Mouse (Mus musculus) embryonic facial prominence, embryonic 10.5 days (tissue): ENCODE measurements around the gene Vmn2r114. TPM values are rescaled to one million over a fixed set of nuclear protein-coding genes. Genes with fewer than 3 reads are reported as not detected.
"Not testable (repeated sequence)": the region's sequence is repeated elsewhere in the genome, so short reads cannot be mapped to it uniquely, and the experiment has no call there.

Experiments
- DNase-seq: peaks from one replicate; pipeline ENCODE4 v3.0.0-alpha.2; 2017; ENCODE audit warnings: low spot score
- H3K27ac ChIP-seq: fragments of 300-500 bp; sonication (generic); replicated peaks from 2 replicates; pipeline ENCODE4 v1.5.1; 2016; ENCODE audit warnings: mild to moderate bottlenecking
- H3K27me3 ChIP-seq: fragments of 300-500 bp; sonication (generic); replicated peaks from 2 replicates; pipeline ENCODE4 v1.6.1; 2016; ENCODE audit warnings: low read depth, mild to moderate bottlenecking; ENCODE audit not compliant: poor library complexity, severe bottlenecking
- H3K36me3 ChIP-seq: fragments of 300-500 bp; sonication (generic); replicated peaks from 2 replicates; pipeline ENCODE4 v1.6.1; 2016; ENCODE audit warnings: mild to moderate bottlenecking, moderate library complexity
- H3K4me1 ChIP-seq: fragments of 300-500 bp; sonication (generic); 2 replicates; pipeline ENCODE4 v1.6.1; 2016
- H3K4me3 ChIP-seq: fragments of 300-500 bp; sonication (generic); 2 replicates; pipeline ENCODE4 v1.5.1; 2016; ENCODE audit warnings: mild to moderate bottlenecking, moderate library complexity
- H3K9me3 ChIP-seq: fragments of 300-500 bp; sonication (generic); 2 replicates; pipeline ENCODE4 v1.6.1; 2016; ENCODE audit warnings: mild to moderate bottlenecking
- WGBS: fragments of 180-500 bp; shearing (Covaris S2); methylation state at CpG from one replicate; pipeline ENCODE4 v1.1.7; 2016; 5-methylcytosine and 5-hydroxymethylcytosine counted together
- polyA plus RNA-seq: library from polyadenylated mRNA; unstranded; fragments of >200 nt; fragmentation: Nextera tagmentation; extraction: Ambion mirVana; gene quantifications from 2 replicates; pipeline ENCODE4 v1.2.1, GENCODE M21; 2016

Gene Vmn2r114
- not detected in 2 replicates for polyA plus RNA-seq

GRCm38 (mm10) chr17:23312437-23312836 lies at the start of gene Vmn2r114:
Vmn2r114 (minus strand) TSS chr17:23312537.
- H3K27me3 ChIP-seq, H3K36me3 ChIP-seq, H3K27ac ChIP-seq, DNase-seq, H3K4me1 ChIP-seq, H3K4me3 ChIP-seq: not testable (repeated sequence)
- WGBS, result 70% methylated on average over 2 of the region's 2 CpGs
- H3K9me3 ChIP-seq, result peaks cover 11% of the 10 kb centered on the region

- Histone ChIP-seq H3K36me3 (no peaks in the 10 kb centered on the region), H3K4me1 (no peaks in the 10 kb centered on the region), H3K27ac (no peak overlapping the region), H3K9me3 (peaks cover 11% of the 10 kb centered on the region), H3K27me3 (no peaks in the 10 kb centered on the region), H3K4me3 (no peak overlapping the region)
- no peak for DNase-seq
- WGBS, result 65% methylated on average over 1 of the region's 1 CpGs
Observed at GRCm38 (mm10) chr17:23351644-23352043, 39.3 kb upstream of the Vmn2r114 start.

GRCm38 (mm10) chr17:23343441-23343840 lies 31.1 kb upstream of the Vmn2r114 start, which contains the start of gene Vmn2r115:
Vmn2r115 (plus strand) TSS chr17:23343741.
- H3K4me1 ChIP-seq, H3K27me3 ChIP-seq, DNase-seq, H3K4me3 ChIP-seq, H3K9me3 ChIP-seq, H3K27ac ChIP-seq, H3K36me3 ChIP-seq: not testable (repeated sequence)
- WGBS, result 45% methylated on average over 2 of the region's 2 CpGs

GRCm38 (mm10) chr17:23330657-23331056 lies 18.3 kb upstream of the Vmn2r114 start:
- 75% methylated on average over 6 of the region's 6 CpGs for WGBS
- Histone ChIP-seq H3K36me3 (no peaks in the 10 kb centered on the region), H3K27ac (no peak overlapping the region), H3K27me3 (no peaks in the 10 kb centered on the region), H3K9me3 (peaks cover 40% of the 10 kb centered on the region), H3K4me1 (no peaks in the 10 kb centered on the region), H3K4me3 (no peak overlapping the region)
- no peak for DNase-seq

Other genes starting within 250 kb of the Vmn2r114 start
- gene Zfp40, start 119.3 kb downstream of the Vmn2r114 start, polyA plus RNA-seq, result 12.8 and 13.3 TPM in 2 replicates
- not detected in 2 replicates for gene Vmn2r115, start 31.2 kb upstream of the Vmn2r114 start, polyA plus RNA-seq
- gene Vmn2r116, start 72.1 kb upstream of the Vmn2r114 start, polyA plus RNA-seq, result not detected in 2 replicates
- not detected in 2 replicates for gene Vmn2r117, start 167.2 kb upstream of the Vmn2r114 start, polyA plus RNA-seq